Mouse (Mus musculus): ENCODE results near the gene Smtnl2. TPM values are rescaled to one million over a fixed set of nuclear protein-coding genes. Genes with fewer than 3 reads are reported as not detected.

Gene Smtnl2
- polyA plus RNA-seq, 1 experiment from 2014 or later = 191 TPM

Small RNA genes lying within 50 kb of the gene (microRNA-seq; reads per million reads assigned to microRNA genes)
- not detected for gene Mir6338

Other genes starting within 250 kb of the Smtnl2 start
- 0.09 and 0.17 TPM in 2 replicates for gene Gm43951, start 204.9 kb downstream of the Smtnl2 start, polyA plus RNA-seq (2016; fragmentation: Nextera tagmentation; extraction: Ambion mirVana)
- gene 4933427D14Rik, start 204.3 kb downstream of the Smtnl2 start, polyA plus RNA-seq (2016; fragmentation: Nextera tagmentation; extraction: Ambion mirVana) = 9.1 and 9.6 TPM in 2 replicates
- 138 and 141 TPM in 2 replicates for gene Txndc17, start 204.2 kb downstream of the Smtnl2 start, polyA plus RNA-seq (2016; fragmentation: Nextera tagmentation; extraction: Ambion mirVana)
- gene Med31, start 196.1 kb downstream of the Smtnl2 start, polyA plus RNA-seq (2016; fragmentation: Nextera tagmentation; extraction: Ambion mirVana) = 28.2 and 28.5 TPM in 2 replicates
- 0.17 and 0.36 TPM in 2 replicates for gene Slc13a5, start 144.5 kb downstream of the Smtnl2 start, polyA plus RNA-seq (2016; fragmentation: Nextera tagmentation; extraction: Ambion mirVana)
- gene Xaf1, start 110.1 kb downstream of the Smtnl2 start, polyA plus RNA-seq (2016; fragmentation: Nextera tagmentation; extraction: Ambion mirVana) = 6.2 and 6.8 TPM in 2 replicates
- gene Fbxo39, start 97.3 kb downstream of the Smtnl2 start, polyA plus RNA-seq (2016; fragmentation: Nextera tagmentation; extraction: Ambion mirVana) = not detected in 2 replicates
- gene Tekt1, start 49.3 kb downstream of the Smtnl2 start, polyA plus RNA-seq (2016; fragmentation: Nextera tagmentation; extraction: Ambion mirVana) = 0.32 and 0.85 TPM in 2 replicates
- gene Ggt6, start 23.8 kb upstream of the Smtnl2 start, polyA plus RNA-seq (2016; fragmentation: Nextera tagmentation; extraction: Ambion mirVana) = not detected in 2 replicates
- gene Mybbp1a, start 29.6 kb upstream of the Smtnl2 start, polyA plus RNA-seq (2016; fragmentation: Nextera tagmentation; extraction: Ambion mirVana) = 99.5 and 106 TPM in 2 replicates
- 3.3 and 3.5 TPM in 2 replicates for gene Spns2, start 78.2 kb upstream of the Smtnl2 start, polyA plus RNA-seq (2016; fragmentation: Nextera tagmentation; extraction: Ambion mirVana)
- 0.10 and 0.19 TPM in 2 replicates for gene Spns3, start 138.8 kb upstream of the Smtnl2 start, polyA plus RNA-seq (2016; fragmentation: Nextera tagmentation; extraction: Ambion mirVana)
- gene Ube2g1, start 195.6 kb upstream of the Smtnl2 start, polyA plus RNA-seq (2016; fragmentation: Nextera tagmentation; extraction: Ambion mirVana) = 68.5 and 71.0 TPM in 2 replicates